Mouse (Mus musculus): ENCODE results near the gene F930015N05Rik. TPM values are rescaled to one million over a fixed set of nuclear protein-coding genes. Genes with fewer than 3 reads are reported as not detected.

Gene F930015N05Rik
- polyA plus RNA-seq, 1 experiment from 2014 or later = 0.19 TPM

Other genes starting within 250 kb of the F930015N05Rik start
- 0.25 and 0.35 TPM in 2 replicates for gene Hs3st3a1, start 1.3 kb downstream of the F930015N05Rik start, polyA plus RNA-seq (2015; fragmentation: Nextera tagmentation; extraction: Ambion mirVana)

Measured in heart, embryonic 13.5 days (tissue).